Mouse (Mus musculus) 3134 (cell line): ENCODE measurements at regions not wholly inside any gene's neighbourhood (a gene's known extent, or its start where the extent isn't known, plus 50 kb on each side); places are given as distances from the start of the nearest gene placed in this dataset.

Experiments
- DNase-seq: peaks from one replicate; pipeline ENCODE4 v3.0.0-alpha.2; 2011; ENCODE audit warnings: low spot score; ENCODE audit not compliant: insufficient read length; ENCODE audit errors: extremely low read depth

- no peak for DNase-seq
Measured at GRCm38 (mm10) chr11:52701682-52702081, 62.8 kb upstream of the Fstl4 start.

DNA sequence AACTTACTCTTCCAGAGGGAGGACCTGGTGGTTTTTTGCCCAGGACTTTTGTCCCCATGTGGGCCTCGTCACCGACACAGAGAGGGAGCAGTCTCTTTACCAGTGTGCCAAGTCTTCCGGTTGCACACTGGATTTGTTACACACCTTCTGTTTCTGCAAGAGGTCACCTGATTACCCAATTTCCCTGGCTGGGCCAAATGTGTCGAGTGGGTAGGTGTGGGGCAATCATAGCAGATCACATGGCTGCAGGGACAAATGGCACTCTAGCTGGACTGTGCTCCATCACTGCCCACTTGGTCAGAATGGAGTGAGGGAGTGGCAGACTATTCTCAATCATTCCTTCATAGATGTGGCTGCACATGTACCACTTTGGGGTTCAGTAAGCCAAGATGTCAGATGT, 61.0 kb upstream of the Fstl4 start:
- no peak for DNase-seq
